Mouse (Mus musculus): ENCODE results near the gene Fam19a2.

The Fam19a2 gene

DNA sequence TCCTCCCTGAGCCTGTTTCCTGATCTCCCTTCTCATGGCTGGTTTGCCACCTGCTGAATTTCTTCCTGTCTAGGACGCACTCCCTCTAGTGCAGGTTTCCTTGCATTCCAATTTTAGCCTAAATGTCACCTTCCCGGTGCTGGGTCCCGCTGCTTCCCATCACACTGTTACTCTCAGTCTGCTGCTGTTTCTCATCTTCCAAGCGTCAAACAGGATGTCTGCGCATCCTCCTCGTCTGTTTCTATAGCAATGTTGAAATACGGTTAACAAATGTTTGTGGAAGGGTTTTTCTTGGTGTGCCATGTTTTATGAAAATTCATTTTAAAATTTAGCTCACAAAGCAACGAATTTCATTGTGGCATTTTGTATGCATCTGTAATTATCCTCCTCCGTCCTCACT, 131.6 kb downstream of the Fam19a2 start:
- 39% methylated on average over 9 of the region's 9 CpGs for whole genome bisulfite sequencing

DNA sequence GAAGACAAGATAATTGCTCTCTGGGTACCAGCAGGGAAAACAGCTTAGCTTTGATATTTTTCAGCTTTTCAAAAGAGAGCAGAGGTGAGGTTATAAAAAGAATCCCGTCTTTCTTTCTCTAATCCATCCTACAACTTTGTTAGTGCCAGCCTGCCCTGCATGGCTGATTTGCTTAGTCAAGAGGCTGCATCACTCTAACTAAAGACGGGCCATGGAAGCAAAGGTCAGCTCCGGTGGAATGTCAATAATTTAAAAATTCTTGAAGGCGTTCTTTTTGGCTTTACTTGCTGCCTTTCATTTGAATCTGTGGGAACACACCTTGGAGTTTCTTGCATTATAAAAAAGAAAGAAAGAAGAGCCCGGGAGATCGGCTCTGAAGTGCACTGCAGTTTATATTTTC, 134.3 kb downstream of the Fam19a2 start:
- WGBS: 66% methylated on average over 6 of the region's 6 CpGs

DNA sequence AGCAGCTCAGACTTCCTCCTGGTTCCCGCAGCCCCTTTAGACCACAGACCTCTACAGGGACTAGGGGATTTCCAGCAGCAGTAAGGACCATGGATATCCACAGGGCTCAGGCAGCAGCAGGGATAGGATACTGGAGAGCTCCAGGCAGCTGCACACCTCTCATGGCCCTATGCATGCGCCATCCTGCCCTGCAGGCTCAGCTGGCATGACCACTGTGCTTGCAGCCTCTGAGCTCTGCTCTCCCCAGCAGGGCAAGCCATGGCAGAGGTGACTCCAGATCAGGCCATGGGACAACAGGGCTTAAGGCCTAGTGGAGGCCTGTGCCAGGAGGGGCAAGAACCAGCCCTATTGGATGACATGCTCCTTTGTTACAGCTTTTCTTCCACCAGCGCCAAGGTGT, 137.4 kb downstream of the Fam19a2 start:
- 95% methylated on average over 3 of the region's 3 CpGs for WGBS

DNA sequence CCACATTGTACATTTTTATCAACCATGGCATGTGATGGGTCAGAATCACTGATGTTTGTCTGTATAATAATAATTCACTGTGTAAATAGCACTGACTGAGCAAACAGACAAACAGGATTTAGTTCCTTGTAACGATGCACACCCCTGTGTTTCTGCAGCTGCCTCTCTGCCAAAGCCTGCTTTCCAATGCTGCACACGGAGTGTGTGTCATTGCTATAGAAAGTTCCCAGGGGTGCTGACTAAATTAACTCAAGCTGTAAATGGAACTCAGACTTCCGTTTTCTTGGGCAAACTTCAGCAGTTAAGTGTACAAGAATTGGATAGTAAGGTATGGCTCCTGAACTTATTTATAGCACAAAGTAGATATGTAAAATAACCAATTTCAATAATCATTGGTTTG, 138.7 kb downstream of the Fam19a2 start:
- WGBS: 18% methylated on average over 3 of the region's 3 CpGs

DNA sequence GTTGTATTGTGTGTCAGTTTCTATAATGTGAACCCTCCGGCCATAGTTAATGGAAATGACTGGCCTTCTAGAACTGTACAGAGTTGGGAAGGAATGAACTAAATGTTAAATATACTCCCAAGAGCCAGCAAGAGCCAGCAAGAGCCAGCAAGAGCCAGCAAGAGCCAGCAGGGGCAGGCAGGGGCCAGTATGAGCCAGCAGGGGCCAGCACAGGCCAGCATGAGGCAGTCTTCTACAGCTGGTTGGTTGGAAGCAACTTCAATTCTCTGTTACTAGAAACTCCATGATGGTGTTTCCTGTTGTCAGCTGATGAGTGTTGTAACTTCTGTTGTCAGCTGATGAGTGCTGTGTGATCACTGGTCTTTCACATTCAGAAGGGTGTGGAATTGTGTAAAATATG, 151.2 kb downstream of the Fam19a2 start:
- whole genome bisulfite sequencing: 88% methylated on average over 1 of the region's 1 CpGs

DNA sequence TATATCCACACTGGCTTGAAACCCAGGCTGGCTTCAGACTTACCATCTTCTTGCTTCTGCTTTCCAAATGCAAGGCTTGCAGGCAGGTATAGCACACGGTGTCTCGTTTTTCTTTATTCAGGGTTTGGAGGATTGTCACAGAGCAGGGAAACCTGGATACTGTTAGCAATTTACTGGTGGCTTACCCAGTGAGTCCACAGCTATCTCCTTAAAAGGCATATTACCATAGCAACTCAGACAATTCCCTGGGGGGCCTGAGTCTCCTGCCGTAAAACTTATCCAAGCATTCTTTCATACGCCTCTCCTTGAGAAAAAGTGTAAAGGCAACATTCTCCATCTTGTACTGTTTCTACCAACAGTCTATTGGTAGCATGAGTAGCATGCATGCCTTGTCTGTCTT, 152.2 kb downstream of the Fam19a2 start:
- WGBS: 53% methylated on average over 4 of the region's 4 CpGs

DNA sequence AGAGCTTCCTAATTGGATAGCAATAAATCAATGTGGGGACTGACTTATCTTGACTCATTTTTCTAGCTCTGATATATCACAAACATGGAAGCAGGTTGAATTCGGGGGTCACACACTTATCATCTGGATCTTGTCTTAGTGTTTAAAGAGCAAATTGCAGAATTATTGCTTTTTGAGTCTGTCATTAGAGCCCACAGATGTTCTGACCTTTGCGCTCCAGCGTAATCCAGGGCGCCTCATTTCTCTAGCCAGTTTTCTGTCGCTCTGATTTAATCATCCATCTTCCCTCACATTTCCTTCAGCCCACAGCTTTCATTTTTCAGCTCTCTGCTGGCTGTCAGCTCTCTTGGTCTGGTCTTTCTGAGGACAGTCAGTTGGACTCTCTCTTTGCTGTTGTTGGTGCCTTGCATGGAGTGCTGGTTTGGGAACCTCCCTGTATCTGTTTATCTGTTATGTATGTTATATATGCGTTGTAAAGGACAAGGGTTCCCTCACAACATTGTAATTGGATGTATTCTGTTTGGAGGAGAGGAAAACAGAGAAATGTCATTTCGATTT, 154.9 kb downstream of the Fam19a2 start:
- 75% methylated on average over 7 of the region's 7 CpGs for WGBS

DNA sequence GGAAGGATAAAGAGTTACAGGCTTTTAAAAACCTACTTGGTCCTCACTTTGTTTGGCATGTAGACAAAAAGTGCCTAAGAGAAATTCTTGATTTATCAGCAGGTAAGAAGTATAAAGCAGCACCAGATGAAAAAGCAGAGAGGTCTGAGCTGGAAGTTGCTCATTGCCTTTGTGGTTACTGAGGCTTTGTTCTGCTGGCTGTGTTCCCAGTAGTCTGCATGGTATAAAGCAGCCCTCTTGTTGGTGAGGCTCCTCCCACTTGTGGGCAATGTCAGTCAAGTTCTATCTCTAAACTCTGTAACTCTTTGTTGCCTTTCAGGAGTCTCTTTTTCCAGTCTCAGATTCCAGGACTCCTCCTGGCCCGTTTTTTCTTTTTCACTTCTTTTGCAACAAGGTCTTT, 156.5 kb downstream of the Fam19a2 start:
- WGBS: 47% methylated on average over 1 of the region's 1 CpGs

DNA sequence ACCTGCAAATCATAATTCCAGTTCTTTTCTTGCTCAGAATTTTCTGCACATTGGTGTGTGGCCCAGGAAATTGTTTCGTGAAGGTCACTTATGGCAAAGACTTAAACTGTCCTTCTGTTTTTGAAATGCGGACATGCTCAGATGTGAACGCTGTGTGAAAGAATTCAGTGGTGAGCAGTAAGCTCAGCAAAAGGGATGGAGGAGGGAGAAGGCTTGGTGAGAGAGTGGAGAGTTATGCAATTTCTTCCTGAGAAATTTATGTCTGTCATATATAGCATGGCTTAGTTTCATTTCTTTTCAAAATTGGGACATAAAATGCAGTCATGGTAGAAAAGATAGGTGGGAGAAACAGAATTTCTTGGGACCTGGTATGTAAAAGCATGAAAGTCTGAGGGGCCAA, 160.7 kb downstream of the Fam19a2 start:
- WGBS: 70% methylated on average over 3 of the region's 3 CpGs

DNA sequence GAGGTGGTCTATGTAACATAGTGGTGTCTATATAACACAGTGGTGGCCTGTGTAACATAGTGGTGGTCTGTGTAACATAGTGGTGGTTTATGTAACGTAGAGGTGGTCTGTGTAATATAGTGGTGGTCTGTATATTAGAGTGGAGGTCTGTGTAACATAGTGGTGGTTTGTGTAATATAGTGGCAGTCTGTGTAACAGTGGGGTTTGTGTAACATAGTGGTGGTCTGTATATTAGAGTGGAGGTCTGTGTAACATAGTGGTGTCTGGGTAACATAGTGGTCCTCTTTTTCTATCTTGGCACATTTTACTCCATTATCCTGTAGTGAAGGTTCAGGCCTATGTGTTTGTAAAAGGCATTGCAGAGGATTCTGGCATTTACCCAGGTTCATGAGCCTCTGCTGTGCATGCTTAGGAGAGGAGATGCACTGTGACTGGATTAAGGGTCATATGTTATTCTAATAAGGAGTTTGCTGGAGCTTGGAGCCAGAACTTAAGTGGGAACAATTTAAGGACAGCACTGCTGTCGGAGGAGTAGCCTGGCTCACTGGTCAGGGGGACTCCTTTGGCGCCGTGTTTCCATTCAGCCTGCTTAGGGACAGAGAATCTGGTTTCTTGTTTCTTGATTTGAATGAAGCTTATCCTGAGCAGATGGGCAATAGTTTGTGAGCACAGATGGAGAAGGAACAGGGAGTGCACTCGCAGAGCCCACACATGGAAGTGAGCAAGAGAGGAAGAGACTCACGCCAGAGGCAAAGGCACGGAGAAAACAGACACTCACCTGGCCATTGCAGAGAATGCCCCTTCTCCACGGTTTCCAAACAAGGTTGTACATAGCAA, 162.9 kb downstream of the Fam19a2 start:
- 43% methylated on average over 8 of the region's 8 CpGs for WGBS

DNA sequence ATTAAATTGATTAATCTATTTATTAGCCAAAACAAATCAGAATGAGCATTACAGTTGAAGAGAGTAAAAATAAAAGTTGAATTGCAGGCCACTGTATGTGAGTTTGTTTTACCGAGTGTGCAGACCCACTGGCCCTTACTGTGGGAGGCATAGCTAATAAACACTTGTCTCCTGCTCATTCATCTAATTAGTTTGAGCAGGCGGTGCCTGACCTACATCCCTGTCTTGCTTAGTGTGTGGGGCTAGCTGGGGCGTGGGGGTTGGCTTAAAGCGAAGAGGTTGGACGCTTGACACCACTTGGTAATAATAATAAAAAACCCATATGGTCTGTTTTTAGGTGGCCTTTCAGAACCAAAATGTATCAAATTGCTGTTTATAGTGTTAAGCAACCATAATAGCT, 167.8 kb downstream of the Fam19a2 start:
- 83% methylated on average over 5 of the region's 5 CpGs for WGBS

DNA sequence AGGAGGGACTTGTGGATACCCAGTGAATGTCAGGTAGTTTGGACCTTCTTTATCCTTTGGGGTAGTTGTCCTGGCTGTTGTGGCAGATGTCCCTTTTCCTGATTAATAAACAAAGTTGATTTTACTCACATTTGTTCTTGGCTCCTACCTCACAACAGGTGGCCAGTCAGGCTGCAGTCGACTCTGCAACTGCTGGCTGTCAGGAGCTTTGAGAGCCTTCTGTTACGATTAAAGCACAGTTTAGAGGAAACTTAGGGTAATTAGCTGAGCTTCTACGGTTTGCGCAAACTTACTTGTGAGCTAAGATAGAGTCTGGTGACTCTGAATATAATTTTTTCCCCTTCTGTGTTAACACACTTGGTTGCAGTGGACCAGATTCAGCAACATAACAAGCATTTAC, 173.8 kb downstream of the Fam19a2 start:
- WGBS: 61% methylated on average over 4 of the region's 4 CpGs

DNA sequence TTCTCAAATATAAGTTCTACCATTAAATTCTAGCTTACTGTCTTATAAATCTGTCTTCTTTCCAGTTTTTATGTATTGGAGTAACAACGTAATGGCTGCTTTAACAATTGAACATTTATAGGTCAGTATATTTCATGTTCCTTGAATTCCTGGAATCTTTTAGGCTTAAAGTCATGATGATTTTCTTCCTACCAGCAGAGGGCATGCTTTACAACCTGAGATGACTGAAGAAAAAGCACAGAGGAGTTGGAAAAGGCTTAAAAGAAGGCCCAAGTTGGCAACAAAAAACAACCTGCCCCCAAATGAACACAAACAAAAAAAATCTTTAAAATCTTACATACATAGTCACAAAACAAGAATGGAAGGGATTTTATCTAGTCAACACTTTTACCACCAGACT, 193.0 kb downstream of the Fam19a2 start:
- WGBS: 67% methylated on average over 1 of the region's 1 CpGs

DNA sequence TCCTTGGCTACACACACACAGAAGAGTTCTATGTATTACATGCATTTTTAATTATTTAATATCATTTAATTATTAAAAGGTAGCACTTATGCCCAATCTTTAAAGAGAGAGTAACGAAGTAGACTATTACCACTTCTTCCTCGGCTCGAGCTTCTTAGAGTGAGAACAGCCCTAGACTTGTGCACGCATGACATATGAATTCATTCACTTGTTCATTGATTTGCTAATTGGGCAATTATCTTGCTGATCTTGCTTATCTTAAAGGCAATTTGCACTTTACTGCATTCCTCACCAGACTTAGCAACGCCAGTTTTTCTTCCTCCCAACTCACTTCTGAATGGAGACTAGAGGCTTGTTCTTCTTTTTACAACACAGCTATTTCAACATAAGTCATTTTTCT, 196.7 kb downstream of the Fam19a2 start:
- WGBS: 76% methylated on average over 5 of the region's 5 CpGs

DNA sequence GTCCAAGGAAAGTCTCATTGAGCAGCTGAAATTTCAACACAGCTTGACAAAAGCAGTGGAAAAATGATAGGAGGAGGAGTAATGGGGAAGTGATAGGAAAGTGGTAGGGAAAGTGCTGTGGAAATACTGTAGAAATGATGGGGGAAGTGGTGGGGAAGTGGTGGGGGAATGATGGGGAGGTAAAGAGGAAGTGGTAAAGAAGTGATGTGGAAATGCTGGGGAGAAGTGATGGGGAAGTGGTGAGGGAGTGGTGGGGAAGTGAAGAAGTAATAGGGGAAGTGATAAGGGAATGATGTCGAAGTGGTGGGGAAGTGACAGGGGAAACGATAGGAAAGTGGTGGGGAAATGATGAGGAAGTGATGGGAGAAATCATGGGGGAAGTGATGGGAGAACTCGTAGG, 198.5 kb downstream of the Fam19a2 start:
- whole genome bisulfite sequencing: 83% methylated on average over 3 of the region's 3 CpGs

DNA sequence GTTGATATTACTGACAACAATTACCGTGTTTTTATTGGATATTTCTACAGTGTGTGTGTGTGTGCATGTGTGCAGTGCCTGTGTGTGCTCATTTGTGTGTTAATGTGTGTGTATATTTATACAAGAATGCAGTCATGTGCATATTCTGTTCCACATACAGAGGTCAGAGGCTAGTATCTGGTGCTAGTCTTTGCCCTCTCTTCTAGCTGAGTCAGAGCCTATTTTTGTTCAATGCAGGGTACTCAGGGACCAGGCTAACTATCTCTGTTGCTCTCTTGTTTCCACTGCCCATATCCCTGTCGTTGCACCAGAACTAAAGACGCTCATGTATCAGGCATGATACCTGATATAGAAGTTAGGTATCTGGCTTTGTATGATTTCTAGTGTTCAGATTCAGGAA, 251.0 kb downstream of the Fam19a2 start:
- WGBS: 84% methylated on average over 3 of the region's 3 CpGs

DNA sequence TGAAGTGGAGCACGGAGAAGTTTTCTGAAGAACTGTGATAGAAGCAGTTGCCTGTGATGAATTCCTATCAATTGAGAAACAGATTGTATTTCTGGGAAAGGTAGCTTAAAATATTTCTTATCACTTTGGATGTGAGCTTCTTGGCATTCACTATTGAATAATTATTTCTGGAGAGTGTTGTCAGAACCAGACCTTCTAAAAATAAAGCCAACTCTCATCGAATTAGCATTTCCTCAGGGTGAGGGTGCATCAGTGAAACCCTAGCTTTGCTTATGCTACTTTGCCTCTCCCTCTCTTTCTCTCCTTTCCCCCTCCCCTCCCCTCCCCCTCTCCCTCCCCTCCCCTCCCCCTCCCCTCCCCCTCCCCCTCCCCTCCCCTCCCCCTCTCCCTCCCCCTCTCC, 256.8 kb downstream of the Fam19a2 start:
- 53% methylated on average over 2 of the region's 2 CpGs for WGBS

DNA sequence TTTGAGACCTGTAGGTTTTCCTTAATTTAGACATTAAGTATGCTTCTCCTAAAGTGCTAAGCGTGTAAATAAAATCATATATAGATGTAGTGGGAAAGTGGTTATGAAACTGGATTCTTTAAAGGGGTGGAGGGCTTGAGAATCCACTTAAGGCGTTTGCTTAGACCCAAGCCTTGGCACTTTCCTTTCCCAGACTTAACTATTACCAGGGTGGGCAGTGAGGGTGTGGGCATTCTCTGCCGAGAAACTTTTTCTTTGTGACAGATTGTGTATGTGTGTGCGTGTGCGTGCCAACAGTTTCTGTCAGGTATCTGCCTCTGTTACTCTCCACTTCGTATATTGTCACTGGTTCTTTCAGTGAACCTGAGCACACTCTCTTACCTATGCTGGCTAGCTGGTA, 257.4 kb downstream of the Fam19a2 start:
- 78% methylated on average over 6 of the region's 6 CpGs for WGBS

DNA sequence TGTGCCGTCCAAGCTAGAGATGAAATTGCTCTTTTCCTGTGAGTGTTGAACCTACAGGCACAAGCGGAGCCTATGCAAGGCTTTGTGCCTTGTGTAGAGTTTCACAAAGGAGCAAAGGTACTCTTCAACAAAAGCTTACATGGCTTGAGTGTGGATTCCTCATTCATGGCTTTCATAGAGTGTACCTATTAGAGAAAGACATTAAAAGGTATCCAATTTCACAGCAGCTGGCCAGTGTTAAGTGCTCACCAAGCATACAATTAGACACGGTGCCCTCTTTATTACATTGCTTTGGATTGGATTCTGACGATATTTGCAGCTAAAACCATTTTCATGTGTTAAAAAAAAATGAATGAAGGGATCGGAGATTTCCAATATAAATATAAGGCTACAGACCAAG, 261.6 kb downstream of the Fam19a2 start:
- WGBS: 71% methylated on average over 5 of the region's 5 CpGs

DNA sequence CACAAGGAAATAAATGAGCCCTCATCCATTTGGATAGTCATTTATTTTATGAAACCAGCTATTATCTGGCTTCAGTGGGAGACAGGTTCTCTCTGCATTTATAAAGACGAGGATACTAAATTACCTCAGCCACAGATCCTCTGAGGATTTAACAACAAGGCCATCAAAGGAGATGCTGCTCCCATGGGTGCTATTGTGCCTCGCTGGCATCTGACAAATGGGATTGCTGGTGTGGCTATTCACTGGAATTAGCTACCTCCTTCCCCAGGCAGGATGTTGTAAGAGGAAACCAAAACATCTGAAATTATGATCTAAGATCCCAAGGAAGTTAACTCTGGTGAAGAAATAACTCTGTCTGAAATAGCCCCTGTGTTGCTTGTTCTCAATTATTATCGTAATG, 262.3 kb downstream of the Fam19a2 start:
- 78% methylated on average over 3 of the region's 3 CpGs for WGBS

DNA sequence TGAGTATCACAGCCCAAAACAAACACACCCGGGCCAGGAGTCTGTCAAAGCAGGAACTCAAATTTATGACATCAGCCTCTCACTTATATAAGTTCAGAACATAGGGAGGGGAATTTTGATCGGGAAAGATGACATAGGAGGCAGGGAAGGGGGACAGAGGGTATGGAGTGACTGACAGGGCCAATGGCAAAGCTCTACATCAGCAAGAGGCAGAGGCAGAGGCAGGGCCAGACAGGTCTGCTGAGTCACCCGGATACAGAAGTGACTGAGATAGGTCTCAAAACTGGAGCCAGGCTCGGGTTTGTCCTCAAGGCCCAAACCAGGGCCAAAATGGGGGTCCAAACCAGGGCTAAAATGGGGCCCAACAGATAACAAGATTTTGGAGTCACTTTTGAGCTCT, 272.3 kb downstream of the Fam19a2 start:
- WGBS: 79% methylated on average over 4 of the region's 4 CpGs

DNA sequence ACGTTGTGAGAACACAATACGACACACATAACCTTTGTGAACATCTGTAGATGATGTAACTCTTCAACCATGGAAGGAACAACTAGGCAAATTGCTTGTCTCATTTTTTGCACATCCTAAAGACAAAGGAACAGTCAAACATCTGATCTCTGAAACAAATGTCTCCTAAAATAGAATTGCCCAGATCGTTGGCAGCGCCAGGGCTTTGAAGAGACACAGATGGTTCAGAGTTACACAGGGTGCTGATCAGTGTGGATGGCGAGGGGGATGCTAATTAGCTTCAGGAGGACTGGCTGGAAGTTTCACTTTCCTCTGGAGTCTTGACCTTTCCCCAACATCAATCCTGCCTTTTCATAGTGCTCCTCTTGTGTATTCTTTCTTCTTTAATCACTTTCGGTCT, 284.6 kb downstream of the Fam19a2 start:
- 43% methylated on average over 6 of the region's 6 CpGs for WGBS

DNA sequence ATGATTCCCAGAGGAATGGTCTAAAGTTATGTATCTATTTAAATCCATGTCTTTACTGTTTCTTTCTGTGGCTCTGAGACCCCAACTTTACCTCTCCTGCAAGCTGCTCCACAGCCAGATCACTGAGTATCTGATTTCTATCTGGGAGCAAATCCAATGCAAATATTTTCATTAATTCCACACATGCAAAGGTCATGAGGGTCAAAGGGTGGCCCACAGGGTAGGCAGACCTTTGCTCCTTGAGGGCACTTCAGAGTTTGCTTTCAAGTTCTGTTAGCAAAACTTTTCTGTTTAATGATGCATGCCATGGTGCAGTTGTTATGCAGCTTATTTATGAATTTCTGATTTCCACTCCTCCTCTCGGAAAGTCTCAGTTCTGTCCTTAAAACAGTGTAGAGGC, 303.9 kb downstream of the Fam19a2 start:
- 86% methylated on average over 1 of the region's 1 CpGs for WGBS

Measured in cerebral cortex, adult 2 months (tissue).